Comparison of ENCODE assay signal across 9 mouse cellular contexts in genomic region chr10:3366870-3367431, GRCm38 (mm10). TPM values are rescaled to one million over a fixed set of nuclear protein-coding genes. Genes with fewer than 3 reads are reported as not detected.
DNase-seq lines count a peak whose midpoint lies in the region; ATAC-seq and TF ChIP-seq lines count a peak whose summit lies in the region.
"Had no signal": no experiment of that assay in that cellular context is flagged by ENCODE, and none has a peak within 500 bp of the region (broad histone marks: within the 10 kb centered on the region; RNA-seq: fewer than 3 reads in every experiment).

No protein-coding gene starts in this region.

- H3K36me3 ChIP-seq in intestine, postnatal 0 days (ENCODE audit: control insufficient read depth, insufficient read depth) = no peaks in the 10 kb centered on the region
- H3K36me3 ChIP-seq in liver, embryonic 15.5 days (replicated peaks) = no peaks in the 10 kb centered on the region

- H3K4me1 ChIP-seq in intestine, postnatal 0 days (replicated peaks; ENCODE audit: control insufficient read depth, insufficient read depth, low read length) = no peaks in the 10 kb centered on the region
- H3K4me1 ChIP-seq in liver, embryonic 15.5 days (replicated peaks) = no peaks in the 10 kb centered on the region

- peak; percentile 22; the same call in 1 of the 2 replicates for ATAC-seq in common myeloid progenitor, adult 5-6 weeks (replicated peaks; ENCODE audit: low read depth, poor library complexity, severe bottlenecking)
- no peak for ATAC-seq in intestine, postnatal 0 days
- ATAC-seq in liver, embryonic 15.5 days (ENCODE audit: insufficient read depth) = no peak

- no peaks in the 10 kb centered on the region for H3K9me3 ChIP-seq in intestine, postnatal 0 days (ENCODE audit: control insufficient read depth)
- no peaks in the 10 kb centered on the region for H3K9me3 ChIP-seq in liver, embryonic 15.5 days (replicated peaks)

- 0 out of 2 replicates have a peak overlapping the region, but pooled peaks have one; percentile 26 for H3K9ac ChIP-seq in intestine, postnatal 0 days (ENCODE audit: low read depth, low read length)
- no peak overlapping the region for H3K9ac ChIP-seq in liver, embryonic 15.5 days

- under 1% methylated on average over 26 of the region's 26 CpGs for WGBS in intestine, postnatal 0 days
- WGBS in liver, embryonic 15.5 days (ENCODE audit: insufficient replicate concordance) = 3% methylated on average over 26 of the region's 26 CpGs

- DNase-seq in ovary, postnatal 36 days (ENCODE audit: low spot score) = peak; percentile 17
- no peak for DNase-seq in ovary, adult 18-20 months (ENCODE audit: low spot score)
- DNase-seq in gastrocnemius, postnatal 25 days = peak; percentile 15
- DNase-seq in right cerebral cortex, adult 2 months (ENCODE audit: low spot score in 2 of 2) = peak; percentile 30 to 68
- no peak for DNase-seq in adipocyte (ENCODE audit: low spot score)

- peak overlapping the region; percentile 97 for H3K4me2 ChIP-seq in intestine, postnatal 0 days (replicated peaks; ENCODE audit: low read depth)
- H3K4me2 ChIP-seq in liver, embryonic 15.5 days = peak overlapping the region; percentile 64

- H3K27me3 ChIP-seq in intestine, postnatal 0 days (replicated peaks; ENCODE audit: control insufficient read depth, insufficient read depth, low read length) = peaks cover 17% of the 10 kb centered on the region; the same call in 1 of the 2 replicates
- H3K27me3 ChIP-seq in liver, embryonic 15.5 days = peaks cover 31% of the 10 kb centered on the region

- H3K27ac ChIP-seq in intestine, postnatal 0 days (ENCODE audit: low read depth, low read length) = no peak overlapping the region
- no peak overlapping the region for H3K27ac ChIP-seq in liver, embryonic 15.5 days (replicated peaks)
- H3K27ac ChIP-seq: macrophage had no signal

- H3K4me3 ChIP-seq in intestine, postnatal 0 days (ENCODE audit: low read depth, low read length) = peak overlapping the region; percentile 58
- H3K4me3 ChIP-seq in liver, embryonic 15.5 days (replicated peaks) = peak overlapping the region; percentile 46

- TF ChIP-seq CTCF in intestine, postnatal 0 days (IDR thresholded peaks at IDR 0.05; ENCODE audit: low read depth) = no peak

RNA-seq across cellular contexts. Expression of gene Ppp1r14c, which starts 1.1 kb away (rescaled TPM):
- total RNA-seq in common myeloid progenitor, adult 5-6 weeks (2017) = not detected in 2 replicates
- total RNA-seq in gastrocnemius, postnatal 25 days (2021) = 100 to 1,000 TPM in 1 of 2 experiments, 10 to 100 TPM in 1; 72.6 to 105 TPM
- 1.4 and 2.3 TPM in 2 replicates for polyA plus RNA-seq in intestine, postnatal 0 days (2015; fragmentation: Nextera tagmentation; extraction: Ambion mirVana)
- 0.25 and 0.40 TPM in 2 replicates for polyA plus RNA-seq in liver, embryonic 15.5 days (2015; fragmentation: Nextera tagmentation; extraction: Ambion mirVana)
- polyA plus RNA-seq: macrophage had no signal

Comparison
In these comparisons a context has a peak if more than half of its experiments do, and no peak if none do; other contexts are left out.
1. DNase-seq: peak in ovary, postnatal 36 days (single experiment), gastrocnemius, postnatal 25 days (single experiment) and right cerebral cortex, adult 2 months (2 of 2); none in ovary, adult 18-20 months (single experiment) and adipocyte (single experiment).
2. RNA of gene Ppp1r14c, which starts 1.1 kb away (total RNA-seq): 72.6 to 105 TPM in gastrocnemius, postnatal 25 days; not detected in common myeloid progenitor, adult 5-6 weeks; every median in the first group is over 10 times any median in the second.